In genomic region chr17:66331207-66331606, GRCm38 (mm10) we compare ENCODE assay signal across 27 mouse cellular contexts.
DNase-seq lines count a peak whose midpoint lies in the region; ATAC-seq and TF ChIP-seq lines count a peak whose summit lies in the region.
"Had no signal": no experiment of that assay in that cellular context is flagged by ENCODE, and none has a peak within 500 bp of the region (broad histone marks: within the 10 kb centered on the region; RNA-seq: fewer than 3 reads in every experiment).

No protein-coding gene starts in this region.

- H3K79me3 ChIP-seq in C2C12 (ENCODE audit: low read depth) = no peaks in the 10 kb centered on the region

- intact Hi-C loops in gastrocnemius, postnatal 14 days (cut with DNase I; ENCODE audit: low total_unique reads) = no loop called here

- no peak overlapping the region for H3K4me2 ChIP-seq in forebrain, embryonic 14.5 days (ENCODE audit: low read length)
- H3K4me2 ChIP-seq: embryonic facial prominence, embryonic 12.5 days; embryonic facial prominence, embryonic 15.5 days; forebrain, embryonic 12.5 days; heart, embryonic 11.5 days; hindbrain, embryonic 15.5 days had no signal

- no peak for TF ChIP-seq CTCF in C2C12 (IDR thresholded peaks at IDR 0.05; ENCODE audit: control insufficient read depth, insufficient read depth, insufficient read length)
- TF ChIP-seq CTCF in brain, embryonic 14.5 days (IDR thresholded peaks at IDR 0.05; ENCODE audit: borderline replicate concordance, extremely low read depth, insufficient read depth, insufficient read length) = no peak

- H3K4me3 ChIP-seq in forebrain, embryonic 14.5 days (ENCODE audit: low read depth, low read length) = no peak overlapping the region
- H3K4me3 ChIP-seq in forebrain, embryonic 10.5 days = no peak overlapping the region
- H3K4me3 ChIP-seq in C2C12 (ENCODE audit: insufficient read depth, poor library complexity, severe bottlenecking) = no peak overlapping the region
- H3K4me3 ChIP-seq: embryonic facial prominence, embryonic 12.5 days; embryonic facial prominence, embryonic 15.5 days; forebrain, embryonic 12.5 days; hindbrain, embryonic 10.5 days; hindbrain, embryonic 15.5 days had no signal

- no peaks in the 10 kb centered on the region for H3K4me1 ChIP-seq in forebrain, embryonic 14.5 days (ENCODE audit: control insufficient read depth, insufficient read depth, low read length)
- peaks cover under 1% of the 10 kb centered on the region; the same call in 1 of the 2 replicates for H3K4me1 ChIP-seq in forebrain, embryonic 10.5 days
- H3K4me1 ChIP-seq: embryonic facial prominence, embryonic 15.5 days had no signal

- H3K27me3 ChIP-seq in forebrain, embryonic 14.5 days (replicated peaks; ENCODE audit: control insufficient read depth, insufficient read depth, low read length) = no peaks in the 10 kb centered on the region
- no peaks in the 10 kb centered on the region for H3K27me3 ChIP-seq in forebrain, embryonic 10.5 days (ENCODE audit: poor library complexity, severe bottlenecking)
- no peaks in the 10 kb centered on the region for H3K27me3 ChIP-seq in C2C12 (ENCODE audit: control insufficient read depth, insufficient read depth, insufficient read length)
- H3K27me3 ChIP-seq: CH12.LX; embryonic facial prominence, embryonic 12.5 days; embryonic facial prominence, embryonic 15.5 days; forebrain, embryonic 12.5 days; hindbrain, embryonic 15.5 days; Patski had no signal

- peak; percentile 45 for DNase-seq in forebrain, embryonic 14.5 days (ENCODE audit: low spot score)
- no peak for DNase-seq in forebrain, embryonic 10.5 days (ENCODE audit: extremely low spot score, low spot score)
- peak; percentile 27 for DNase-seq in NIH3T3 (ENCODE audit: low read depth)
- DNase-seq in brain, embryonic 14.5 days (ENCODE audit: low read depth) = peak; percentile 59
- DNase-seq in lung, postnatal 10 days = no peak
- DNase-seq in gastrocnemius, postnatal 14 days = no peak
- DNase-seq in right cerebral cortex, postnatal 36 days (ENCODE audit: low spot score in 2 of 2) = no peak
- DNase-seq: adrenal gland, postnatal 10 days; adrenal gland, postnatal 36 days; cerebellum, adult 11 months; cerebellum, adult 2 months; cerebellum, adult 9-11 months; cerebellum, postnatal 25 days; gastrocnemius, postnatal 10 days; heart, adult 11 months had no signal

- H3K9ac ChIP-seq in forebrain, embryonic 14.5 days (ENCODE audit: low read length) = no peak overlapping the region
- H3K9ac ChIP-seq: embryonic facial prominence, embryonic 12.5 days; embryonic facial prominence, embryonic 15.5 days; forebrain, embryonic 12.5 days; hindbrain, embryonic 15.5 days had no signal

- no peak for ATAC-seq in forebrain, embryonic 14.5 days
- ATAC-seq: activated CD4-positive, CD25-positive, alpha-beta regulatory T cell, adult 4 months; forebrain, embryonic 16.5 days; intestine, postnatal 0 days; Patski had no signal

- no peaks in the 10 kb centered on the region for H3K79me2 ChIP-seq in C2C12 (ENCODE audit: control insufficient read depth, insufficient read depth)

- no peak overlapping the region for H3ac ChIP-seq in C2C12 (ENCODE audit: control insufficient read depth, insufficient read length, low read depth)

- no peaks in the 10 kb centered on the region for H3K36me3 ChIP-seq in forebrain, embryonic 14.5 days (ENCODE audit: control insufficient read depth, insufficient read depth, low read length)
- H3K36me3 ChIP-seq in forebrain, embryonic 10.5 days (replicated peaks) = peaks cover under 1% of the 10 kb centered on the region; the same call in 1 of the 2 replicates
- H3K36me3 ChIP-seq in C2C12 (ENCODE audit: control insufficient read depth, insufficient read depth) = no peaks in the 10 kb centered on the region
- H3K36me3 ChIP-seq: embryonic facial prominence, embryonic 12.5 days; embryonic facial prominence, embryonic 15.5 days; forebrain, embryonic 12.5 days had no signal

- no peaks in the 10 kb centered on the region for H3K9me3 ChIP-seq in forebrain, embryonic 14.5 days (replicated peaks; ENCODE audit: control insufficient read depth, low read length)
- H3K9me3 ChIP-seq in forebrain, embryonic 10.5 days = peaks cover 6% of the 10 kb centered on the region
- H3K9me3 ChIP-seq: embryonic facial prominence, embryonic 12.5 days; embryonic facial prominence, embryonic 15.5 days; forebrain, embryonic 12.5 days; hindbrain, embryonic 15.5 days had no signal

- no peak overlapping the region for H3K27ac ChIP-seq in forebrain, embryonic 14.5 days (ENCODE audit: low read depth, low read length)
- H3K27ac ChIP-seq in forebrain, embryonic 10.5 days = no peak overlapping the region
- H3K27ac ChIP-seq: embryonic facial prominence, embryonic 12.5 days; embryonic facial prominence, embryonic 15.5 days; forebrain, embryonic 12.5 days; hindbrain, embryonic 10.5 days; hindbrain, embryonic 15.5 days had no signal

- 53% methylated on average over 6 of the region's 6 CpGs for WGBS in forebrain, embryonic 14.5 days
- WGBS in forebrain, embryonic 10.5 days = 89% methylated on average over 6 of the region's 6 CpGs

- TF ChIP-seq POLR2A in brain, embryonic 14.5 days (IDR thresholded peaks at IDR 0.05; ENCODE audit: borderline replicate concordance, extremely low read depth, insufficient read depth, insufficient read length, poor library complexity, severe bottlenecking) = no peak

TF ChIP-seq in C2C12, 6 proteins besides CTCF, POLR2A, EP300 and RAD21:
- TF ChIP-seq MAX (IDR thresholded peaks at IDR 0.05) (no peak), FOSL1 (IDR thresholded peaks at IDR 0.05; ENCODE audit: insufficient read depth, low read length, poor library complexity, severe bottlenecking) (no peak), USF1 (IDR thresholded peaks at IDR 0.05; ENCODE audit: low read depth) (no peak), MYOD1 (IDR thresholded peaks at IDR 0.05; ENCODE audit: control insufficient read depth, insufficient read length, low read depth) (peak; percentile 65), CEBPB (IDR thresholded peaks at IDR 0.05; ENCODE audit: low read depth) (no peak), MYOG (IDR thresholded peaks at IDR 0.05; ENCODE audit: control insufficient read depth, extremely low read depth, insufficient read length) (no peak)

Comparison
In these comparisons a context has a peak if more than half of its experiments do, and no peak if none do; other contexts are left out.
1. DNase-seq: peak in forebrain, embryonic 14.5 days (single experiment), NIH3T3 (single experiment) and brain, embryonic 14.5 days (single experiment); none in forebrain, embryonic 10.5 days (single experiment), lung, postnatal 10 days (single experiment), gastrocnemius, postnatal 14 days (single experiment) and right cerebral cortex, postnatal 36 days (0 of 2).